Mouse (Mus musculus) testis, adult 2 months (tissue): Measurements from ENCODE around the gene Fndc7.

Experiments
- CTCF ChIP-seq: fragments of 200-500 bp; IDR thresholded peaks from 2 replicates; pipeline ENCODE4 v1.5.1; 2012; ENCODE audit warnings: low read depth, mild to moderate bottlenecking, inconsistent platforms, low read length, moderate library complexity; ENCODE audit not compliant: control insufficient read depth, insufficient read depth, insufficient replicate concordance
- POLR2A ChIP-seq: fragments of 200-500 bp; IDR thresholded peaks from 2 replicates; pipeline ENCODE4 v1.6.1; 2012; ENCODE audit warnings: low read depth, mild to moderate bottlenecking, inconsistent platforms, low read length, moderate library complexity; ENCODE audit not compliant: control insufficient read depth

DNA sequence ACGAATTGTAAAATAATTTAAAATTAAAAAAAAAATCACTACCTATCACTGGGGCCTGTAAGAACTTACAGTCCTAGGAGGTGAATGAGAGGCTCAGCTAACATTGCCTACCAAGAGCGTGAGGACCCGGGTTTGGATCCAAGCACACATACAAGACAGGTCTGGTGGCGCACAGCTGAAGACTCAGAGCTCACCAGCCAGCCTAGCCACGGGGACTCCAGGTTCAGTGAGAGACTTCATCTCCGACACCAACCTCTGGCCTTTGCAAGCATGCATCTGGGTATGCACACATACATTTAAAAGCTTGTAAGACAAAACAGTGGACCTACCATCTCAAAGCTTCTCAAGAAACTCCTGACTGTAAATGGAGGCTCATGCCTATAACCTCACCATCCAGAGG, 52.9 kb downstream of the Fndc7 start:
- no peak for TF ChIP-seq CTCF
- TF ChIP-seq POLR2A, result no peak
